Mouse (Mus musculus): ENCODE measurements around the gene Dhx15.

Dhx15 gene

GRCm38 (mm10) chr5:52141936-52142335 is 48.4 kb downstream of the Dhx15 start:
- DNase-seq (ENCODE audit: low read depth) = no peak

- no peak for DNase-seq (ENCODE audit: low read depth)
Measured at GRCm38 (mm10) chr5:52138819-52139218, 51.5 kb downstream of the Dhx15 start.

GRCm38 (mm10) chr5:52138134-52138533 is 52.2 kb downstream of the Dhx15 start:
- no peak for DNase-seq (ENCODE audit: low read depth)

- DNase-seq (ENCODE audit: low read depth) = peak; percentile 36
Measured at GRCm38 (mm10) chr5:52135460-52136141, 54.7 kb downstream of the Dhx15 start.

GRCm38 (mm10) chr5:52132840-52133239 is 57.5 kb downstream of the Dhx15 start:
- DNase-seq (ENCODE audit: low read depth) = no peak

- no peak for DNase-seq (ENCODE audit: low read depth)
Measured at GRCm38 (mm10) chr5:52132092-52132491, 58.2 kb downstream of the Dhx15 start.

DNA sequence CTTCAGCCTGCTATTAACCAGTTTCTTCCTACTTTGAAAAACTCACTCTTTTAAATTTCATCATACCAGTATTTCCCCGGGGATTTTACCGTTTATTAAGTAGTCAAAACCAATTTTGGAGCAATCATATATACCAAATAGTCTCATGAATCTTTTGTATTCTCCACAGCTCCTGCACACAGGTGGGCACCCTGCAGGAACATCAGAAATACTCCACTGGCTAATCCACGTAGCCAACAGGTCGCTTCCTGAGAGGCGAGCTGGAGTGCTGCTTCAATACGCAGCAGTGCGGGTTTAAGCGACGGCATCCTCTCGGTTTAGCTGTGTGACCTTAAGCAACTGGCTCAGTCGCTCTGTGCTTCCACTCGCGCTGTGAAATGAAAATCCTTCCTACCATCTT is 58.9 kb downstream of the Dhx15 start:
- DNase-seq (ENCODE audit: low read depth) = no peak

DNA sequence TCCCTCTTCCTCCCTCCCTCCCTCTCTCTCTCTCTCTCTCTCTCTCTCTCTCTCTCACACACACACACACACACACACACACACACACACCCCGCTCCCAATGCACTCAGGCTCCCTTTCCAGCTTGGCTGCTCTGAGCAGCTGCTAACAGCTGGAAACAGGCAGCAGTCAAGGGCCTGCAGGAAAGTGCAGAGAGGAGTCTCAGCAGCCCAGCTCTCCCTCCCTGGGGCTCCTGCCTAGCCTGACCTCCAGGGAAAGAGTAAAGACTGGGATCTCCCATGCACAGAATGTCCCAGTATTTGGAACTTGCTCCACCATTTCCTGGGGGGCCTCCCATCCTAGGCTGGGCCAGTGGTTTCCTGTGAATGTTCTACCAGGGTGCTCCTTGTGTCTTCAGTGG is 59.8 kb downstream of the Dhx15 start:
- no peak for DNase-seq (ENCODE audit: low read depth)

- no peak for DNase-seq (ENCODE audit: low read depth)
Measured at GRCm38 (mm10) chr5:52126263-52126662, 64.1 kb downstream of the Dhx15 start.

- DNase-seq (ENCODE audit: low read depth) = no peak
Measured at GRCm38 (mm10) chr5:52125854-52126253, 64.5 kb downstream of the Dhx15 start.

DNA sequence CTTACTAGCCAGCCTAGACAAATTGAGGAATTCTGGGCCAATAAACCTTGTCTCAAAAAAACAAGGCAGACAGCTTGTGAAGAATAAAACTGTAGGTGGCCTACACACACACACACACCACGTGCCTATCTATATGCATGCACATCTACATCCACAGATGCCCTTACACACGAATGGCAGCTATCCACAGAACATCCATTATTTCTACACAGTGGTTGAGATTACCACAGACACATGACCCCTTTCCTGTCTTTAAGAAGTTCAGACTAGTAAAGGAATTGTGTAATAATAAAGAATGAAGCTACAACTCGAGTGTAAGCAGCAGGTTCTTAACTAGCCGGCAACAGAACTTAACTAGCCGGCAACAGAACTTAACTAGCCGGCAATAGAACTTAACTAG is 68.2 kb downstream of the Dhx15 start:
- no peak for DNase-seq (ENCODE audit: low read depth)

DNA sequence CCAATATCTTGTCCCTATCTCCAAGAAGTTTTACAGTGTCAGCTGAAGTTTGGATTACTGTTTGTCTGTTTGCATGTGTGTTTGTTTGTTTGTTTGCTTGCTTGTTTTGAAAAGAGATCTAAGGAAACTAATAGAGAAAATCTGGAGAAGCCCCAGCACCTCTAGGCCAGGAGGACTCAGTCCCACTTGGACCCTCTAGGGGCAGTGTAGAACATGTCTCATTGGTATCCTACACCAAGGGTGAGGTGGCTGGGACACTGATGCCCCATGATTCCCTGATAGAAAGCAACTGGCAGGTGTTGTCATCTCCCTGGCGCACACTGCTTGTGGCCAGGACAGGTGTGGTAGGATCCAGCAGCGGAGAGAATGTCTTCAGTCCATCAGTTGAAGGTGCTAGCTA is 70.5 kb downstream of the Dhx15 start:
- DNase-seq (ENCODE audit: low read depth) = no peak

- no peak for DNase-seq (ENCODE audit: low read depth)
Measured at GRCm38 (mm10) chr5:52119192-52119591, 71.1 kb downstream of the Dhx15 start.

DNA sequence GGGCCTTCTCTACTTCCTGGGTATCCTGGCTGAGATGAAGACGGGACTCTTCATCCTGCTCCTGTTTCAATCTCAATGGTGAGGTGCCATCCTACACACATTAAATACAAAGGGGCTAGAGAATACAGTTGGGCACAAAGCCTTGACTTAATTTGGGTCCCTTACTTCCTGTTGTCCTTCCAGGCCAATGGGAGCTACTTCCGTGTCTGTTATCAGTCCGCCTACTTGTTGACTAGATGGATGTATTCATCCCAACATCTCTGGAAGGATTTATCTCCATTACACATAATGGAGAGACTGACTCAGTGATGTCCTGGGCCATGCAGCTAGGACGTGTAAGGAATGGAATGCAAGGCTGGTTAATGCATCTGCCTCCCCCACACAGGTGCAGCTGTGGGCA is 72.5 kb downstream of the Dhx15 start:
- no peak for DNase-seq (ENCODE audit: low read depth)

DNA sequence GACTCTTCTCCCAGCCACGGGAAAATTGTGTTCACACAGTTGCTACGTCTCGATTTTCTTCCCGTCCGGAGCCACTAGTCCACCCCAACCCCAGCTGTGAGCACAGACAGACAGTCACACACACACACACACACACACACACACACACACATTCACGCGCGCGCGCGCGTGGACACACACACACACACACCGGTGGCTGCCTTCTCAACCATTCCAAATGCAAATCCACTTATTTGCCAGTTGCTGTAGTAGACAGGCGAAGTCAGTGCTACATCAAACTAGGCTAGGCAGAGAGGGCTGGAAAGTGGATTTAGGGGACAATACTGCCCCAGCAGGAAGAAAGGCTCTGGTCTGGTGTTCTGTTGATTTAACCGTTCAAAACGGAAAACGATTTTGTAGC is 73.9 kb downstream of the Dhx15 start:
- no peak for DNase-seq (ENCODE audit: low read depth)

DNA sequence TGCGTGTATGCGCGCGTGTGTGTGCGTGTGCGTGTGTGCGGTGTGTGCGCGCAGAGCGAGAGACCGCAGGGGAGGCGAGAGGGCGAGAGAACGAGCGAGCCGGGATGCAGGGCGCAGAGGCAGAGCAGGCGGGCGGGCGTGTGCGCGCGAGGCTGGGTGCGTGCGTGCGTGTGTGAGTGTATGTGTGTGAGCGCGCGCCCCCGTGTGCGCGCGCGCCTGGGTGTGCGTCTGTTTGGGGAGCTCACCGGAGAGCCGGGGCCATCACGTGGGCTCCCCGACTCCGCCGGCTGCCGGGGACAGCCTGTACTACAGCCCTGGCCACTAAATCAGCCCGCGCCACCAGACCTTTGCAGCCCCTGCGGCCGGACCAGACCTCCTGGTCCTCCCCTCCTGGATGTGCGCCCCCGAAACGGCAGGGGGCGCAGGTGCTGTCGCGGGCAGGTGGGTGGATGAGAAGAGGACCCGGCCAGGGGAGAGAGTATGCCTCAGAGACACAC is 74.4 kb downstream of the Dhx15 start:
- no peak for DNase-seq (ENCODE audit: low read depth)

DNA sequence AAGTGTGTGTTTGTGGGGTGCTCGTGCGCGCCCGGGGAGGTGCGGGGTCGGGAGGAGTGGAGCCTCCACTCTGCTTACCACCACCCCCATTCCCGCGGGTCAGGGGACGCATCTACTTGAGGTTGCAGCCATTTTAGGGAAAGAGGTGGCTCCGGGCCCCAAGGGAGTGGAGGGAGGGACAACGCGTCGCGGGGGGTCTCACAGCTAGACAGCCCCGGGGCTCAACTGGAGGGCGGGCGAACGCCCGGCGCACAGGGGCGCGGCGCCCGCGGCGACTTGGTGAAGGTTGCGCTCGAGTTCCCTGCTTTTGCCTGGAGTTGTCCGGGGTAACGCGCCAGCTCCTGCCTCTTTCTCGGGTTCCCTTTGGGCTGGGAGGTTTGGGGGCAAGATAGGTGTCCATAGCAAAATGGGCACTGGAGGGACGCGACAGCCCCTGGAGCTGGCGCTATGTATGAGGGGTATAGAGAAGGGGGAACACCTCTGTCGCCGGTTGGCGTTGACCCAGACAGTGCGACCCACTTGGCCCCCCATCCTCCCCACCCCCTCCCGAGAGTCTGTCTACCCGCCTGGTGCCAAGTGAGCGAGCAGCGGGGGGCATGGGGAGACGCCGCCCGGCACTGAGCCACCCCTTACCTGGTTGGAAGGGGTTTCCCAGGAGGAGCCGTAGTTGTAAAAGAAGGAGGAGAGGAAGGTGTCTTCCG is 75.4 kb downstream of the Dhx15 start:
- DNase-seq (ENCODE audit: low read depth) = no peak

DNA sequence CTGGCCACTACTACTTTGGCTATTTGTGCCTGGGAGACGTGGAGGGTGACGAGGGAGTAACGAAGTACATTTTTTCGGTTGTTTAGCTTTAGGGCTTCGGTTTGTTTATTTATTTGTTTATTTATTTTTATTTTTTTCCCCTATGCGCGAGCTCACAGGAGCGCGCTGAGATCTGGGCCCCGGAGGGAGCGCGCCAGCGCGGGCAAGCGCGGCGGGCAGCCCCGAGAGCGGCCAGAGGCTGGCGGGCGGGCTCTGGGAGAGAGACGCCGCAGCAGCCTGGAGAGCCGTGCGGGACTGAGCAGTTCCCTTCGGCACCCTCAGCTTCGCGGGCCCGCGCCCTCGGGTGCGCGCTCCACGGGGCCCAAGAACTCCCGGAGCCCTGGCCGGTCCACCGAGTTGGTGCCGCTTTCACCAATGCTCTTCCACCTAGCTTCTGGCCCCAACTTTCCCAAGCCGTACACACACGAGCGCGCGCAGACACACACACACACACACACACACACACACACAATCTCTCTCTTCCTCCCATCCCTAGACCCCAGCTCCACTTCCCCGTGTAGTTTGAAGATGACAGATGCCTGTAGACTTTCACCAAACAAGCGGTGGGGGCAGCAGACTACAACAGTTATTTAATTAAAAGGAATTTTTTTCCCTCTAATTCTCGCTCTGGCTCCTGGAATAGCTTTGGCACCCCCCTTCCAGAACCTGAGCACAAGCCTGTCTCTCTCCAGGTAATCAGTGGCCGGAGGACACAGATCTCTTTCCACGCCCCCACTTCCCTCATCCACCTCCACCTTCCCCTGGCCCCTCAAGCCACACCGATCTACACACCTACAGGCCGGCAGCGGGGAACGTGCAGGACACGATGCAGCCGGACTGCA is 76.2 kb downstream of the Dhx15 start:
- DNase-seq (ENCODE audit: low read depth) = no peak

- no peak for DNase-seq (ENCODE audit: low read depth)
Measured at GRCm38 (mm10) chr5:52112953-52113841, 77.1 kb downstream of the Dhx15 start.

- DNase-seq (ENCODE audit: low read depth) = no peak
Measured at GRCm38 (mm10) chr5:52112191-52112760, 78.0 kb downstream of the Dhx15 start.

Data from fibroblast of lung, adult 2 months (primary cell).